Mouse (Mus musculus): ENCODE measurements around the gene Zfp60.
A peak's percentile ranks its signal among the peaks of the same experiment; 100 is the strongest.

DNA sequence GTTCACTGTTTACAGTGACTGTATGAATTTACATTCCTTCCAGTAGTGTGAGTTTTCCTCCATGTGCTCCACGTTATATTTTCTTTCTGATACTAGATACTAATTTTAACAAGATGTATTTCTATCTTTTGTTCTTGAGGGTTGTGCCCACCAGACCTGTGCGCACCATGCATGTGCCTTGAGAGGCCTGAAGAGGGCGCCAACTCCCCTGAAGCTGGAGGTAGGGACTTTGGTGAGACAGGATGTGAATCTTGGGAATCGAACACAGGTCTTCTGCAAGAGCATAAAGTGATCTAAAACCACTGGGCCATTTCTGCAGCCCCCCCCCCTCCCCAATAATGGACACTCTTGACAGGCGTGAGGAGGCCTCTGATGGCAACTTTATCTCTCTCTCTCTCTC lies 40.1 kb upstream of the Zfp60 start:
- TF ChIP-seq CTCF (IDR thresholded peaks at IDR 0.05; ENCODE audit: low read depth, low read length): peak; percentile 93
- TF ChIP-seq EP300 (IDR thresholded peaks at IDR 0.05; ENCODE audit: insufficient read depth, low read depth, low read length): no peak
- TF ChIP-seq POLR2A (IDR thresholded peaks at IDR 0.05; ENCODE audit: insufficient read depth, low read length): no peak

All from ES-Bruce4 (cell line).